Mouse (Mus musculus): Measurements from ENCODE around the gene Stard10.

Stard10 gene

DNA sequence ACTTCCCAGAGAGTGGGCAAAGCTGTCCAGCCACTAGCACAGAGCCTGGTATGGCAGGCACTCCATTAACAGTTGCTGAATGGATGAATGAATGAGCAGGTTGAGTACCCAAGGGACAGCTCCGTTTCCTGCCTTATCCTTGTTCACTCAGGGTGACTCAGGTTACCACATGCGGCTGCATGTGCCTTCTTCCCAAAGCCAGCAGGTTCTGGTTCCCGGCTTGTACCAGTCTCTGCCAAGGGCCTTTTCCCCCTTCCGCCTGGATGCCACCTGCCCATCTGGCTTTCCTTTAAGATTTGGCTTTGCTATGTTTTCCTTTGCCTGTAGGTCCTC, 13.9 kb downstream of the Stard10 start:
- no peak for DNase-seq (ENCODE audit: inconsistent ontology term)

DNA sequence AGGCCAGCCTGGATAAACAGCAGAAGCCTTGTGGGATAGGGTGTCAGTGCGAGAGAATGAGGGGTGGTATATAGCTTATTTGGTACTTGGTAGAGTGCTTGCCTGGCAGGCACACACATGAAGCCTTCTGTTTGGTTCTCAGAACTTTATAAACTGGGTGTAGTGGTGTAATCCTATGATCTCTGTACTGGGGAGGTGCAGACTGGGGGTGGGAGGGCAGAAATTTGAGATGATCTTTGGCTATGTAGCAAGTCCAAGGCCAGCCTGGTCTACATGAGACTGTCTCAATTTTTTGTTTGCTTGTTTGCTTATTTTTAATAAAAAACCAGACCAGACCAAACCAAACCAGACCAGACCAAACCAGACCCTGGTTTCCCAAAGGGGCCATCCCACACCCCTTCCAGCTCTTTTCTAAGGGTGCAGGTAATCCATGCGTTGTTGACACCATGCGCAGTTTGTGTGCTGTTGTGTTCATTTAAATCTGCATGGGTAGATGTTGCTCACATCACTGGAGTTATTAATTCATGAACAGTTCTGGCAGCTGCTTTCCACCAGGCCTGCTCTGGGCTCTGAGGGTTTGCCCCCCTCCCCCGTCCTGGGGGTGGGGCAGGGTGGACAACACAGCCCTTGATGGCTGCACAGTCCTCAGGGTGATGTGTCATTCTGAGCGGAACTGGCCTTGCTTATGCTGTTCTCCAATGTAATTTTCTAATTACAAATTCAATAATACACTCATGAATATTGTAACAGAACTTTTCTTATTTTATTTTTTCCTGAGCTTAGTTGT, 15.4 kb downstream of the Stard10 start:
- DNase-seq (ENCODE audit: inconsistent ontology term): peak; percentile 52

DNA sequence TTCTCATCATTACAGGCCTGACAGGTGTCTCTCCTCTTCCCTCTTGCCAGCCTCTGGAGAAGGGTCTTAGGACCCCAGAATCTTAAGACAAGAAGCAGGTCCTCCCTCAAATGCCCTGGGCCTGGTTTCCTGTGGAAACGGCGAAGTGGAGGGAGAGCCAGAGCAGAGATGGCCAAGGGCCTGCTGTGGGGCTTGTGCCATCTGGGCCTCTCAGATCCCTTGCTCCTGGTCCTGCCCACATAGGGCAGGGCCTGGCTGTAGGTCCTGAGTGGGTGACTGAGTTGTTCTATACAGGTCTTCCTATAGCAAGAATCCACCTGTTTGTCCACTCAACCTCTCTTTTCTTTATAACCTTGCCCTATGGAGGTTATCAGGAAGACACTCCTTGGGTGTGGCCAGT, 18.3 kb downstream of the Stard10 start:
- no peak for DNase-seq (ENCODE audit: inconsistent ontology term)

DNA sequence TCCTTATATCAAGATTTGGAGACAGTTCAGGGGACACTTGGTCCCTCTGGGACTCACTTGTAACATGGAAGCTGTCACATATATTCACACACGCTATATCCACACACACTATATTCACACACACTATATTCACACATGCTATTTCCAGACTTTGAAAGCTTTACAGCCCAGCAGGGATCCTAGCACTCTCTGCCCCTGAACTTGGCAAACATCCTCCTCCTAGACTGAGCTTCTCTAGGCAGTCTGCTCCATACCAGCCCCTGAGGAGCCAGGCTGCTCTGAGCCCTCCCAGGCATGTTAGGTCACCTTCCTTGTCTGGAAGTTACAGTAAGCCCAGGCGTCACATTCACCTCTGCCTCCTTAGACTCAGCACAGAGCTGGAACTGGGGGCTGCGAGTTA, 19.8 kb downstream of the Stard10 start:
- no peak for DNase-seq (ENCODE audit: inconsistent ontology term)

DNA sequence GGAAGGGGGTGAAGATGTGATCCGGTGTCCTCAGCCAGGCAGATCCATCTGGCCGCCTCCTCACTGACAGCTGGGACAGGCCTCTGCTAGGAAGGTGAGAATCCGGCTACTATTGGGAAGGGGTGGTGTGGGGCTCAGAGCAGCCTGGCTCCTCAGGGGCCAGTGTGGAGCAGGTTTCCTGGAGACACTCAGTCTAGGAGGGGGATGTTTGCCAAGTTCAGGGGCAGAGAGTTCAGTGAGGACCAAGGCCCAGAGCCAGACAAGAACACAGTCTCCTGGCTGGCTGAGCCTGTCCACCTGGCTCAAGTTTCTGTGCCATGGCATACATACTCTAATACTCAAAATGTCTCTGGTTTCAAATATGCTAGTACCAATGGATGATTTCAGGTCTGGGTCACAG, 20.5 kb downstream of the Stard10 start:
- DNase-seq (ENCODE audit: inconsistent ontology term): no peak

DNA sequence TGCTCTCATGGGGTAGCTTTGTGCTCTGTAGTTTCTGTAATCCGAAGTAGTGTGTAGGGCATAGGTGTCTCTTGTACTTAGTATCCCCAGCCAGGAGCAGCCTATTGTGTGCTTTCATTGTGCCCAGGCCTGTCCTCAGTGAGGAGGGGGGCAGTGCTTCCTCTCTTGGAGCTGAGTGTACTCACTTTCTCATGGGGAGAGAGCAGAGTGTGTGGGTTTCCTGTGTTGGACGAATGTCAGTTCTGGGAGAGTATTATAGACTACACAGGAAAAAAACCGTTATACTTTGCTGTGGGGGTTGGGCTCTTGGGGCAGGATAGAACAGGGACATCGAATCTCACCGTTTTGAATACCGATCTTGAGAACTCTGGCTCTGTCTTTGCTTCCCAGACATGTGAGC, 24.5 kb downstream of the Stard10 start:
- no peak for DNase-seq (ENCODE audit: inconsistent ontology term)

DNA sequence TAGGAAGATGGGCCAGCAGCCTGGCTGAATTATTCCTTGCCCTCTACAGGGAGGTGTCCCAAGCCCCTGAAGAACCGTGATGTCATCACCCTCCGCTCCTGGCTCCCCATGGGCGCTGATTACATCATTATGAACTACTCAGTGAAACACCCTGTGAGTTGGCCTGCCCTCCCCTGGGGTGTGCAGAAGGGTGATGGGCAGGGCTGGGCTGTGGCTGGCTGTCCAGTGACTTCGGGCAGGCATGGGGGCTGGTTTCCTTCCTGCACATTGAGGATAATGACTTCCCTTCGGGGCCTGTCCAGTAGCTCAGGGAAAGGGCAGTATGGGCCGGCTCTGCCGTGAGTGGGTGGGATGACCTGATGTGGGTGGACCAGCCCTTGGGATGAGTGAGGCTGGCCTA, 26.2 kb downstream of the Stard10 start:
- no peak for DNase-seq (ENCODE audit: inconsistent ontology term)

DNA sequence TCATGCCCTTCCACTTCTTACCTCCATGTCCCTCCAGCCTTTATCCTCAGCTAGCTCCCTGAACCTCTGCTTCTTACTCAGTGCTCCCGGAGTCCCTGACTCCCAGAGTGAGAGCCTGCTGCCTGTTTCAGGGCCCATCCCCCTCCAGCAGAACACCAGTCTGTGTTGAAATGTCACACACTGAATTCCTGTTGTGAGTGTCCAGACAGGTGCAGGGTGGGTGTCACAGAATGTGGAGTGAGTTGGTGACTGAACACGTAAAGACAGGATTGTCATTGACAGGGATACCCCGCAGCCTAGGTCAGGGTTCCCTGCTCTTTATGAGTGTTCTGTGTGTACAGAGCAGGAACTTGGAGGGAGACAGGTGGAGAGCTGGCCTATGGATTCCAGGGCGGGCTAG, 28.0 kb downstream of the Stard10 start:
- no peak for DNase-seq (ENCODE audit: inconsistent ontology term)

DNA sequence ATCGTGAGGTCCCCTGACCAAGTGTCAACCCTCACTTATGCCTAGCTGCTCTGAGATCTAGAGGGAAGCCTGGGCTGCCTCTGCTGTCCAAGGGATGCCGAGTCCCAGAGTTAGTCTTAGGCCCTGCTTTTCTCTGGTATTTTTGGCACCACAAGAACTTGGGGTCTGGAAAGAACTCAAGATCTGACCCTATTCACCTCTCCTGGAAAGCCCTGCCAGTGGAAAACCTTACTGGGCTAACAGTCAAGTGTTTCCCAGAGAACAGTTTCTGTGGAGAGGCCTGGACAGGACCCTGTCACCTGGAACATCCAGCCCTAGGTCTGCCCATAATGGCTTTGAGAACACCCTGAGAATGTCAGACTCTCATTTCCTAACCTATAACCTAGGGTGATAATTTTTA, 30.1 kb downstream of the Stard10 start:
- no peak for DNase-seq (ENCODE audit: inconsistent ontology term)

DNA sequence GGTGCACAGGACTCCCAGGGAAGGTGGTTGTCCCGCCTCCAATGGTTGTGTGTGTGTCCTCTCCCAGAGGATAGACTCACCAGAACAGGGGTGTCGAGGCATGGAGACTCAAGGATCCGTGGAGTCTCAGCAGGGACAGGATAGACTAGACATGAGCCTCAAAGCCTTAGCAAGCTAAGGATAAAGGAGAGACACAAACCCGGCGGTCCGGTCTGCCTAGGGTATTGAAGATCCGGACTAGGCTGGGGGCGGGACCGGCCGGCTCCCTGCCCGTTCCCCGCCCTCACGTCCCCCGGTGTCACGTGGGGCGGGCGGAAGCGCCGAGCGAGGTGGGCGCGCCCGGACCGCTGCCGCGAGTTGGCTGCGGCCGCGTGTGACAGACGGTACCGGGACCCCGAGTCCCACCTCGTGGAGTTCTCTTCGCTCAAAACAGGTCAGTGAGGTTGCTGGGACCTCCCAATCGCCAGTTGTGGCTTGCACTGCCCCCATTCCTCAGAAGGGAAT, 30.9 kb downstream of the Stard10 start, which contains the start of gene Arap1:
TSS of gene Arap1 (plus strand) at position 301 of the 504 bp plus-strand sequence.
- DNase-seq (ENCODE audit: inconsistent ontology term): peak; percentile 83

DNA sequence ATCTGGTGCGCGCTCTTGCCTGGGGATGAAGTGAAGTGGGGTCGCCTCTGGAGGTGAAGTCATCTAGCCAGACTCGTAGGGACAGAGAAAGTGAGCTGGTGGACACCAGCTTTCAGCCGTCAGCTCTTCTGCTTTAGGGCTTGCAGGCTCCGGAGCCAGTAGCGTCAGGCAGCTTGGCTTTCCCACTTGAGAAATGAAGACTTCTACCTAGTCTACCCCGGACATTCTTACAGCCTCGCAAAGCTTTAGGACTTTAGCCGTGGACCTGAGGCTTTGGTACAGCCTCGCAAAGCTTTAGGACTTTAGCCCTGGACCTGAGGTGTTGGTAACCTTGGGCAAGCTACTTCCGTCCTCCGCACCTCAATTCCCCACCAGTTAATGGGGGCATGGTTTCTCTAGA, 31.4 kb downstream of the Stard10 start:
- DNase-seq (ENCODE audit: inconsistent ontology term): no peak

DNA sequence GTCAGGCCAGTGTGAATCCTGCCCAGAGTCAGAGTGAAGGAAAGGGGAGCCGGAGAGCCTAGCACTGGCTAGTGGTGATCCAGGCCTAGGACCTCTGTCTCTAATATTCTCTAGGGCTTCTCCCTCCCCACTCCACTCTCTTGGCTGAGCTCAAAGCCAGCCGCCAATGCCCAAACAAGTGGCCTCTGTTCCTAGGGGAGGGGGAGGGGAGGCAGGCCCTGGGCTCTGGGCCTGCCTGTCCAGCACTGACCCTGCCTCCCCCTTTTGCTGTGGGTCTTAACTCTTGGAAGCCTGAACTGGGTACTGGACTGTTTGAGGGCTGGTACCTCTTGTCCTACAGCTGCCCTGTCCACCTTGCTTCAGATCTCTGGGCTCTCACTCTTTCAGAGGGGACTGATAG, 33.0 kb downstream of the Stard10 start:
- DNase-seq (ENCODE audit: inconsistent ontology term): peak; percentile 84

DNA sequence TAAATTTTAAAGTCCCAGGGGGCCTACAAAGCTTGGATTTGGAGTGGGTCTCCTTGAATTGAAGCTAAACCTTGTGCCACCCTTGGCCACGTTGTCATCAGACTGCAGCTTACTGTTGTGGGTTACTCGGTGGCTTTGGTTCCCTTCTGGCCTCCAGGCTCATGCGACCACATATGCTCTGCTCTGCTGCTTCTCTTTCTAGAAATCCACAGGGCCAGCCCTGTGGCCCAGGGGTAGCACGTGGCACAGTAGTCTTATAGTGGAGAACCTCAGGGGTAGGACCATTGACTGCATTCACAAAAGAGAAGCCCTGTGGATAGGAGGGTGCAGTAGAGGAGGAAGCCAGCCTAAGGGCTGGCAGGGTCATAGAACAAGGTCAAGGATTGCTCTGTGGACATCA, 35.5 kb downstream of the Stard10 start:
- no peak for DNase-seq (ENCODE audit: inconsistent ontology term)

DNA sequence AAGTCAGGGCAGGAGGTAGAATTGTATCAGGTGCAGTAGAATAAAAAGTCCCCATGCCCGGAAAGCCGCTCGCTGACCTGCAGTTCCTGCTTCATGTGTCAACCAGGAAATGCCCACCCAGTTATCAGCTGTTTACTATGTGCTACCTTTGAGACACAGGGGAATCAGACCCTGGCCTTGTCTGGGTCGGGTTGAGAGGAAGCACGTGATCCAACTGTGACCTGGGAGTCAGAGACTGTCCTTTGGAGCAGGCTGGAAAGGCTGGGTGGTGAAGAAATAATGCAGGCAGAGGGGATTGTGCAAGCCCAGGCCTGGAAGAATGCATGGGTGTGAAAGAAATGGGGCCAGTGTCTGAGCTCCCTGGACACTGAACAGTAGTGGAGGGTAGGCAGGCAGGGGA, 37.5 kb downstream of the Stard10 start:
- no peak for DNase-seq (ENCODE audit: inconsistent ontology term)

DNA sequence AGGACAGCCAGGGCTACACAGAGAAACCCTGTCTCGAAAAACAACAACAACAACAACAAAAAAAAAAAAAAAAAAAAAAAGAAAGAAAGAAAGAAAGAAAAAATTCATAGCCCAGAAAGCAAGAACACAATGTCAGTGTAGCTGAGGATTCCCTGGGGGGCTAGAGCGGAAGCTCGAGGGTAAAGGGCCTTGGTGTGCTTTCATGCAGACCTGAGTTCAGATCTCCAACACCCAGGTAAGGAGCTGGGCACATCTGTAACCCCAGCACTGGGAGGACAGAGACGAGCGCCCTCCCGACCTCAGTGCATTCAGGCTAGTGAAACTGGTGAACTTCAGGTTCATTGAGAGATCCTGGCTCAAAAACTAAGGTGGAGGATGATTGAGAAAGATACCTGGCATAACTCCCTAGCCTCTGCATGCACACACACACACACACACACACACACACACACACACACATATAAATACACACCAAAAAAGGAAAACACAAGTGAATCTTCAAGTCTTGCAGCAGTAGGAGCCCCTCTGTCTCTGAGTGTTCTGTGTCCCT, 38.7 kb downstream of the Stard10 start:
- DNase-seq (ENCODE audit: inconsistent ontology term): no peak

DNA sequence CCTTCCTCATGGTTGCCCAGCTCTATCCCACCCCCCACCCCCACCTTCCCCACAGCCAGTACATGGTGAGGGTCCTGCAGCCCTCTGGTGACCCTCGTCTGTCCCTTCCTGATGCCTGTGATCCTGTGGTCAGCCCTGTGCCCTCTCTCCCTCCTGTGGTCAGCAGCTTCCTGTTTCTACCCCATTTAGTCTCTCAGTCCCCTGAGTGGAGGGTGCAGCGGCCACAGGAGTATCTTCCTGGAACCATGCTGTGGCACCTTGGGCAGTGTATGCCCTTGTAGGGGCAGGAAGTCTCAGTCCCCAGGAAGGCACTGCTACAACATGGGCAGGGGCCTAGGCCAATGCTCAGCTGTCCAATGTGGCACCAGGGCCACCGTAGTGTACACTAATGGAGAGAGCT, 40.0 kb downstream of the Stard10 start:
- DNase-seq (ENCODE audit: inconsistent ontology term): no peak

DNA sequence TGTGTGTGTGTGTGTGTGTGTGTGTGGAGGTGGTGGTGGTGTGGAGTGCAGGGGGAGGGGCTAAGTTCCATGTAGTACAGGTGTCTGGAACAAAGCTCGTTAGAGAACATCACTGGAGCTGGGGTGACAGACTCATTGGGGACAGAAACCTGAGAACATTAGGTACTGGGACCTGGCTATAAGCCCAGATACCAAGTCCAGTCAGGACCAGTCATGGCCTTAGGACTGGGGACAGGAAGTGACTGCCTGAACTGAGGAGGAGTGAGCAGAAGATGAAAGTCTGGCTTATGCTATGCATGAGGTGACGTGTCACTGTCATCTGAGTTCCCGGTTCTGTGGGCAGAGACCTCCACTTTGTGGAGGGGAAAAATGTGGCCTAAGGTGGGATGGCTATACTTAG, 43.5 kb downstream of the Stard10 start:
- no peak for DNase-seq (ENCODE audit: inconsistent ontology term)

DNA sequence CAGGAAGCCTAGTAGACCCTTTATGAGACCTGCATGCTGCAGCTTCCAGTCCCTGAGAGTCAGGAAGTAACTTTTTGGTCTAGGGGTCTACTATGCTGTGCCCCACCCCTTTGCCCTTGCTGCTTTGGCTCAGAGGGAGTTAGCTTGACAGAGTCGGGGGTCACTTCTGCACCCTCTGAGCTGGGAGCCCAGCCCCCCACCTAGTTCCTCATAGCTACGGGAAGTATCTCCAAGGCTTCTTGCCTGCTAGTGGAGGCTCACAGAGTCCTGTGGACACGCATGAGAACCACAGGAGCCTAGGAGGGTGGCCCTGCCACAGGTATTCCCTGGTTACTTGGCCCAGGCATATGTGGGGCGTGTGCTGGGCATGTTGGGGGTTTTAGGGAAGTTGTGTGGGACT, 44.1 kb downstream of the Stard10 start:
- DNase-seq (ENCODE audit: inconsistent ontology term): no peak

DNA sequence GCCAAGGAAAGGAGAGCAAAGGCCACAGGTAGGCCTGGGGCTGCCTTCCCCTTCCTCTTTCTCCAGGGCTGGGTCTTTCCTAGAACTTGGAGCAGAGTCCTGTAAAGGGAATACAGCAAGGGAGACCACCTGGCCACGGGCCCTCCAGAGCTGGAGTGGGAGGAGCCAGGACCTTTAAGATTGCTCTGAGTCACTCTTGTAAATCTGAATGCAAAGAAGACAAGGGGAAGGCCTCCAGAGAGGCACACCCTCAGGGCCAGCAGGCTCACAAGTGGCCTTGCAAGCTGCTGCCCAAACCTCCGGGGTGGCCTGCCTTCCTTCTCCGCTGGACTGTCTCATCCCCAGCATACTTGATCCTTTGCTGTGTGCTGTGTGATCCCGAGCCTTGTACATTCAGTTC, 44.9 kb downstream of the Stard10 start:
- no peak for DNase-seq (ENCODE audit: inconsistent ontology term)

DNA sequence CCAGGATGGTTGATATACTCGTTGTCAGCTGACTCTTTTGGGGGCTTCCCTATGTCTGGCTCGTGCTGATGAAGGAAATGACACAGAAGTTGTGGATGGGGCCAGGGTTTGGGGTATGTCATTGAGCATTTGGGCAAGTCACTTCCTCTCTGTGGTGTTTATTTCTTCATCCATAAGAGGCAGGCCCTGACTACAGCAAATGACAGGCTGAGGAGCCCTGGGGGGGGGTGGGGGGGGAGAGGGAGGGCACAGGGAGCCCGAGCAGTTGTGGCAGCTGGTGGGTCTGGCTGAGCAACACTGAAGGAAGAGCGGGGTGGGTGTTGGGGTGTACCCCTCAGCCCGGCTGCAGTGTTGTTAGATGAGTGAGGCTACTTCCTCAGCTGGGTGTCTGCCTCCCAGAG, 45.9 kb downstream of the Stard10 start:
- no peak for DNase-seq (ENCODE audit: inconsistent ontology term)

DNA sequence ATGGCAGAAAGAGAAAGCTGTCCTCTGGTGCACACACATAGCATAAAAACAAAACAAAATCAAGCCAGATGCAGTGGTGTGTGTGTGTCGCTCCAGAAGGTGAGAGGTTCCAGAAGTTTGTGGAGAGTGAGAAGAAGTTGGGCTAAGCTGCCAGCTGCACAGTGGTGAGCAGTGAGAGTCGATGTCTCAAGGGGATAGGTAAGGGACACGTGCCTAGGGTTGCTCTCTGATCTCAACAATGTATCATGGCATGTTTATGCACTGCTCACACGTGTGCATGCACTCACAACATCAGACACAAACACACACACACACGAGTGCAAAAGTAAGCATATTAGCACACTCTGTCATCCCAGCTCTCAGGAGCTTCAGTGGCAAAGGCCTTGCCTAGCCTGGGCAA, 47.0 kb downstream of the Stard10 start:
- no peak for DNase-seq (ENCODE audit: inconsistent ontology term)

DNA sequence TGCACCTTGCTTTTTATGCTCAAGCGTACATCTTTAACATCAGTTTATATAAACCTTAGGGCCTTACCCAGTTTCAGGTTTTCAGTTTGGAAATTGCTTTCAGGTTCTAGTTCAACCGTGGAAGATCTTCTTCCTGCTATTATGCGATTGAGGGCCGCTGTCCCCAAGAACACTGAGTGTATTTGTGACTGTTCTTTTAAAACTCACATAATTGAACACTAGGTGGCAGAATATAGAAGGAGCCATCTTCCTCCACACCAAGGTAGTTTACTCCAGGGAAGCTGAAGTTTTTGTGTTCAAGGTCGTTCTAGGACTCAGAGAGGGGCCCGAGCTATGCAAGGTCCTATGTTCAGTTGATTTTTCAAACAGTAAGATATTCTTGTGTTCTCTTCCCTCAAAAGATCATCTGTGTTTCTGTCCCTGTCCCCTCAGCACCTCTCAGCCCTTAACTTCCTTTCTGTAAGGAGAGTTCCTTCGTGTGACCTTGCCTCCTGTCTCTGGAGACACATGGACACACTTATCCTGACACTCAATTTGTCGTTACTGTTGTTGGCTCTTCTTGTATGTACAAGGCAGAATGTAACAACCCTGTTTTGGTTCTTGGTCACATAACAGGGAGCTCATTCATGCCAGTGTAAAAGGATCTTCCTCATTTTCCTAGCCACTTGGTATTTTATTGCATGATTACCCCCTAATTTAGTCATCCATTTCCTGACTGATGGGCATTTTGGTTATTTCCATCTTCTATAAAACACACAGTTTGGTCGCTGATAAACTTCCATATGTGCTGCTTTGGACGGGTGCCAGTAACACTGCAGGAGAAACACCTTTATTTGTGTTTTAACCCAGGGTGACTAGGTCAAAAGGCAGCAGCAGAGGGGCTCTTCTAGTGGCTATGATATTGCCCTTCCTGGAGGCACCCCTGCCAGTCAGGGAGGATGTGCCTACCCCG, 51.3 kb downstream of the Stard10 start:
- DNase-seq (ENCODE audit: inconsistent ontology term): no peak

DNA sequence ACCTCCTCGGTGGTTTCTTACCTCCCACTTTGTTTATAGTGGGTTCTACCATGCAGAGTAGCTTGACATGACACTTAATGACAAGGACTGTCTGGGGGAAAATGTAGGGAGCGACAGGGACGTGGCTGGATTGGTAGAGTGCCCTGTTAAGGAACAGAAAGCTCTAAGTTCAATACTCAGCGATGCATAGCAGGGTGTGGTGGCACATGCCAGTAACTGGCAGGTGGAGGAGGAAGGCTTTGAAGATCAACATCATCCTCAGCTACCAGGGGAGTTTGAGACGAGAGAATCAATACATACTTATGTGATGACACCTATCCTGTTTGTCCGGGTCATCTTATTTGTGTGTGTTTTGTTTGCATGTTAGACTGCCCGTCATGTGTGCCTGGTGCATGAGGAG, 52.8 kb downstream of the Stard10 start:
- DNase-seq (ENCODE audit: inconsistent ontology term): no peak

All from Muller cell, postnatal 12 days (primary cell).